Mouse (Mus musculus): ENCODE data around the gene Cdh22.

Cdh22 gene

DNA sequence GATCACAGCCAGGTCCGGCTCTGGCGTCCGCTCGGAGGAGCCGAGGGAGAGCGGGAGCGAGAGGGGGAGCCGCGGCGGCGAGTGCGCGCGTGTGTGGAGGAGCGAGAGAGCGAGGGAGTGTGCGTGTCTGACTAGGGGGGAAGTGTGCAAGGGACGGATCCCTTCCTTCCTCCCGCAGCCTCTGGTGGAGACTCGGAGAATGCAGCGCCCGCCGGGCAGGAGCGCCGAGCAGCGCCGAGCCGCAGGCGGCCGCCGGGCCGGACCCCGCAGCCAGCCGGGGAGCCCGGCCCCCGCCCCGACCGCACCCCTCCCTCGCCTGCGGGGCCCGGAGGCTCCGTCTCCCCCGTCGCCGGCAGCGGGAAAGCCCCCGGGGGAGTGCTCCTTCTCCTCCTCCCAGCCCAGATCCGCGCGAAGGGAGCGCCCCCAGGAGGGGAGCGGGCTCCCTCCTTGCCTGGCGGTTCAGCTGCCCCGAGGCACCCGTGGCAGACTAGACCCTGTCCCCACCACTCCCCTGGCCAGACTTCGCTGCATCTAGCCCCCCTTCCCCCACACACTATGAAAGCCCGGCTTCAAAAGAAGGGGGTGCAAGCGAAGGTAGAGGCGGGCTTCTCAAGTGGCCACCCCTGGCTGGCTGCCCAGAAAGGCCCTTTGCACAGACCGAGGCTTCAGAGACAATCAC is at the start of gene Cdh22:
Cdh22 (minus strand) TSS at position 241 of the 679 bp plus-strand sequence.
- no peak for DNase-seq (ENCODE audit: low read depth, low spot score)

DNA sequence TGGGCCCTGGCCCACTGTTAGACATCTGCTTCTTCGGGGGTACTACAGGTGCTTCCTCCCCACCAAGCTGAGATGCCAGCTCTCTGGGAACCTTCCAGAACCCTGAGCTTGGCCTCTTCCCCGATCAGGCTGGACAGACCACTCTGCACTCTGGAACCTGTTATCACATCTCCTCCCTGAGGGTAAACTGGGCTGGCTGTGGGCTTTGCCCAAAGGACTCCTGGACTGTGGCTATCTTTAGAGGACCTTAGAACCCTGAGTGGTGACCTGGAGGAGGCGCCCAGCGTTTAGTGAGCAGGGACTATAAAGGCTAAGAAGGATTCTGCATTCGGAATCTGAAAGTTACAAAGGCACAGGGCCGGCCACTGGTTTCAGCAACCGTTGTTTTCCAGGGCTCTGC is 49.7 kb upstream of the Cdh22 start:
- no peak for DNase-seq (ENCODE audit: low read depth, low spot score)

DNA sequence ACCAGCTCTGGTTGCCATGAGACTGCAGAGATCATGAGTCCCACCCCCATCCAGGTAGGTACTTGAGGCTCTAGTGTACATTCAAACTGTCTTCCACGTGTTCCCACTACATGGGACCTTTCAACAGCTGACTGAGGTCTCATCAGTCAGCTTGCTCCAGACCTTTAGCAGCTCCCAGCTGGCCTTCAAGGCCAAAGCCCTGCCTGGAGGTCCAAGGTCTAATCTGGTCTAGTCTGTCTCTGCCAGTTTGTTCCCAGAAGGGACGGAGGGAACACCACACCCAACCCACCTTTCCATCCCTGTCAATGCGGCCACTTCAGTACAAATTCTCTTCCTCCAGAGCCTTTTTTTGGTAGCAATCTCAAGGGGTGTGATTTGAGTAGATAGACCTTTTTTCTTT is 49.0 kb upstream of the Cdh22 start:
- no peak for DNase-seq (ENCODE audit: low read depth, low spot score)

DNA sequence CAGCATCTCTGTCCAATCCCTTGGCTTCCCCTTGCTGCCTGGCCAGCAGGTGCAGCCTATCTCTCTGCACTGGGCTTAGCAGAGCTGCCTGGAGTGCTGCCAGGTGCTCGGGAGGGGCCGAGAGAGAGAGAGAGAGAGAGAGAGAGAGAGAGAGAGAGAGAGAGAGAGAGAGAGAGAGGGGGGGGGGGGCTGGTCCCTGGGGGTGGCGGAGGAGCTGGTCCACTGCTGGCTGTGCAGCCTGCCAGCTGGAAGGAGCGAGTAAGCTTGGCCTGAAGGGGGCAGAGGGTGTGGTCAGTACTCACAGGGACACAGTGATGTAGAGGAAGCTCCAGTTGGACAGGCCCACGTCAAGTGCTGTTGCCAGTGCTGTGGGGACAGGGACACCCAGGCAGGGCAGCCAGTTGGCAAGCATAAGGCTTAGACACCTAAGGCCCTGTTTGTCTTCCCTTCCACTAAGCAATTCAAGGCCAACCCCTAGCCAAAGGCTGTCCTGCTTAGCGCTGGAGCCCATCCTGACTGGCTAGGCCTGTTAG is 47.2 kb upstream of the Cdh22 start:
- DNase-seq (ENCODE audit: low read depth, low spot score), result no peak

DNA sequence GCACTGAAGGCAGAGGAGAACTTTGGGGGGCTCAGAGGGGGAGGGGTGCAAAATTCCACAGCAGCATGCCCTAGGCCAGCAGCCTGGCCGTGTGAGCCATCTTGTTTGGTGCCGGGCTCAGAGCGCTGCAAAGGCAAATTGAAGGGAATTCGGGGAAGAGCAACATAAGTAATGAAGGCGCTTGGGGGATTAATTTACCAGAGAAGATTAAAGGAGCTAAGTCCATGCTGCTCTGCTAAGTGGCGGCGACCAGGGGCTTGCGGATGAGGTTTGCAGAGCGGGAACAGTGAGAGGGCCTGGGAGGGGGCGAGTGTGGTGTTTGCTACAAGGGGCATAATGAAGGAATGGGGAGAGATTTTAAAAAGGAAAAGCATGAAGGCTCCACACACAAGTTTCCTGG is 44.7 kb upstream of the Cdh22 start:
- DNase-seq (ENCODE audit: low read depth, low spot score), result no peak

DNA sequence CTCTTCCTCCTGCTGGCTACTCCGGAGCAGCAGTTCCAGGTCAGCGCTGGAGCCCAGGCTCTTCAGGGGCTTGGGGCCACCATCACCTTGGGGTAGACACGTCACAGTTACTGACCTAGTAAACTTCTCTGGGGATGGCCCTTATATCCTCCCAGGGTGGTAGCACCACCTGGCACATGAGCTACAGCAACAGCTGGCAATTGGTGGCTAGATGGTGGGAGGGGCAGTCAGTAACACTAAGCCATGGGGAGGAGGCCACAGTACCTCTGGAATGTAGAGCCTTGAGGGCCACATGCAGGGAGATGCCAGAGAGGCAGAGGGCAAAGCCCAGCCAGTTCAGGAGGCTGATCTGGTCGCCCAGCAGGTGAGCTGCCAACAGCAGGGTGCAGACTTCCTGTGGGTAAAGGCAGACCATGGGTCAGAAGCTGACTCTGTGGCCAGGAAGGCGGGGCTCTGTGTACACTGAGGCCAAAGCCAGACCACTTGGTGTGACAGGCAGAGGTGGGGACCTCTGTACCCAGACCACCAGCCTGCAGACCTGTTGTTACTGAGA is 42.6 kb upstream of the Cdh22 start:
- no peak for DNase-seq (ENCODE audit: low read depth, low spot score)

DNA sequence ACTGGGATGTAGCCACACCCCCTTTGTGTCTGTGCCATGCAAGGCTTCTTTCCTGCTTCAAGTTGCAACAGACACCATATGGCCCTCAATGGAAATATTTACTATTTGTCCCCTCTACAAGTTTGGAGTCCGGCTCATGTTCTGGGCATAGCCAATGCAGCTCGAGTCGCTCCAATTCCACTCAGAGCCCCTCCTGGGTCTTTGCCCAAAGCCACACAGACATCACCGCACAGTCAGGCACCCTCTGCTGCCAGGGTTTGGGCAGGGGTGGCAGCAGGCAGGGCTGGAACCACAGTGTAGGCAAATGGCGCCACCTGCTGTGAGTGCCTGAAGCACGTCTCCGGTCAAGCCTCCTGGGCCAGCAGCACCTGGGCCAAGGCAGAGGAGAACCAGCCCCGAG is 41.2 kb upstream of the Cdh22 start:
- peak; percentile 83 for DNase-seq (ENCODE audit: low read depth, low spot score)

DNA sequence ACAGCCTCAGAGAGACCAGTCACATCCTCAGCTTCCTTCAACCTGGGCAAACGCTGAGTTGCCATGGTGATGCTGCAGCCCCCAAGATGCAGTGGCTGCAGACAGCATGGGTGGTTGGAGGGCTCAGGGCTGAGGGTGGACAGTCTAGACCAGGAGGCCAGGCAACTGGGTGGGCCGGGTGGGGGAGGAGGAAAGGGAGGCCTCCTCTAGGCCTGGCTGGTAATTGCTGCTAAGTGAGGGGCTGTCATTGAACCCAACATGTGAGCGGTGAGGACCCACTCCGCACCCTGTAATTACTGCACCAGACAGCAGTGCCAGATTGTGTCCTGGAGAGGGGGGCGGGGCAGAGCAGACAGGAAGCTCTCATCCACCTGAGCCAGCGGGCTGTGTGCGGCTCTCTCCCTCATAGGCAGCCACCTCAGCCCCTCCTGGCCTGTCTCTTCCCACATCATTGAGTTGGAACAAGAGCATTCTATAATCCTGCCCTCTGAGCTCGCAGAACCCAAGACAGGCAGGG is 40.5 kb upstream of the Cdh22 start:
- DNase-seq (ENCODE audit: low read depth, low spot score), result no peak

DNA sequence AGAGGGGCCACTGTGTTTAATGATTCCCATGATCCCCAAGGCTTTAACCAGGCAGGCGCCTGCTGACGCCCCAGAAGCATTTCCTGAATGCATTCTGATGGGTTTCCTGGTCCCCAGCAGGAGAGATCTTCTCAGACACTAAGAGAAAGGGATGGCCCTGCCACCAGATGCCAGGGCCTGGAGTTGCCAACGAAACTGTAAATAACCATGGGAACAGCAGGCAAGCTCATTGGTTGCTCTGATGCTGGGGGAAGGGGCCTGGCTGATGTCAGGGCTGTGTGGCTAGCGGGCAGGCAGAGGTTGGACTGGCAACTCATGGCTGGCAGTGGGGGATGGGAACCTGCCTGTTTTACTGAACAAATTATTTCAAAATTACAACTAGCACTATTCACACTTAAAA is 38.9 kb upstream of the Cdh22 start:
- no peak for DNase-seq (ENCODE audit: low read depth, low spot score)

DNA sequence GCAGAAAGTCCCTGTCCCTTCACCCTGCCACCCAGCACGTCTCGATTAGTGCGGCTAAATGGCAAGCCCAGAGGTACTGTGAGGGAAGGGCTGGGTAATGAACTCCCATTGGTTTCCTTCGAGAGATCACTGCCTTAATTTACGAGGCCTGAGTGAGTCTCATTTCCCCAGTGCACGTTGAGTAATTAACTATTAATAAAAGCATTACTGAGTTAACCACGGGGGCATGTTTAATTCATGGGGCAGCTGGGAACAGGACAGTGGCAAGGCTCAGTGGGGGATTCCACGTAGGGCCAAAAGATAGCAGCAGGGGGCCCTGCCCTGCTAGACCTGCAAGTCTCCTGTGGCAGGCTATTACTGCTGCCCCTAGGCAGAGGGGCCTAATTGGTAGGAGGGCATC is 36.7 kb upstream of the Cdh22 start:
- DNase-seq (ENCODE audit: low read depth, low spot score), result no peak

DNA sequence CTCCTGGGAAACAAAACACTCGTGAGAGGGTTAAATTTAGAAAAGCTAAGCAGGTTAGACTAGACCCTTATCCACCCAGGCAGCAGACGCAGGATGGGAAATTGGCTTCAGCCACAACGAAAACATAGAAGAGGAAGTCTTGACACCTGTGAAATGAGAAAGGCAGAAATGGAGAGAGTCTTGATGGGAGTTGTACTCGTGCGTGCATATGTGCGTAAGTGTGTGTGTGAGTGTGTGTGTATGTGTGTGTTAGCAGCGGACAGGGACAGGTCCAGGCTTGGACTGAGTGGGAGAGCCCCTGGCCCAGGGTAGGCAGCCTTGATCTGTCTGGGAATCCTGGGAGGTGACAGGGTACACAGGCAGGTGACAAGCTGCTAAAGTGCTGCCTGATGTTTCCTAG is 36.2 kb upstream of the Cdh22 start:
- DNase-seq (ENCODE audit: low read depth, low spot score), result peak; percentile 88

DNA sequence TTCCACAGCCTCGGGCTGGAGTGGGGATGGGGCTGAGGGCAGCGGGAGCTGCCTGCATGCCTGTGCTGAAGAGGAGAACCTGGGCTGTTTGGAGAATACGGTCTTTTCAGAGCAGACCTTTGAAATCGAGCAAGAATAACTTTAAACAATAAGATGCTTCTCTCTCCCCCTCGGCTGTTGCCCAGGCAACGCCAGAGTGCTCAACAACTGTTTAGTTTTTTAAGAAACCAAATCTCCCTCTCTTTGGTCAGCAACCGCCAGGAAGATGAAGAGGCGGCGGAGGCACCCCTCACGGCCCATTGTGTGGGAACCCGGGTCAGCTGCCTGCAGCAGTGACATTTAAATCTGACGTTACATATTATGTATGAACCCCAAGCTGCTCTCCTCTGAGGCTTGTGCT is 32.1 kb upstream of the Cdh22 start:
- no peak for DNase-seq (ENCODE audit: low read depth, low spot score)

DNA sequence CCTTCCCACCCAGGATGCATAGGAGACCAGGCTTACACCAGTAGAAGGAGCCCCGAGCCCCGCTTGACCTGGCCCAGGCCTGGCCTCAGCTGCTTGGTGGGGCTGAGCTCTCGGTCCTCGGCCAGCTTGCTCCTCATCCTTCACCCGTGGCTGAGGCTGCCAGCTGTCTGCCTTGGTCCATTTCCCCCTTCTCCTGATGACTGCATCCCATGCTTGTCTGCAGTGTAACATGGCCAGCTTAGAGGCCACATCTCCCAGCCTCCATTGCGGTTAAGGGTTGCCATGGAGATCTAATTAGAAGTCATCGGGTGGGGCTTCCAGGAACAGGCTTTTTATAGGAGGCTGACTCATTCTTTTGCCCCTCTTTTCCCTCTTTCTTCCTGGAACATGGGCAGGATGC is 29.2 kb upstream of the Cdh22 start:
- DNase-seq (ENCODE audit: low read depth, low spot score), result no peak

DNA sequence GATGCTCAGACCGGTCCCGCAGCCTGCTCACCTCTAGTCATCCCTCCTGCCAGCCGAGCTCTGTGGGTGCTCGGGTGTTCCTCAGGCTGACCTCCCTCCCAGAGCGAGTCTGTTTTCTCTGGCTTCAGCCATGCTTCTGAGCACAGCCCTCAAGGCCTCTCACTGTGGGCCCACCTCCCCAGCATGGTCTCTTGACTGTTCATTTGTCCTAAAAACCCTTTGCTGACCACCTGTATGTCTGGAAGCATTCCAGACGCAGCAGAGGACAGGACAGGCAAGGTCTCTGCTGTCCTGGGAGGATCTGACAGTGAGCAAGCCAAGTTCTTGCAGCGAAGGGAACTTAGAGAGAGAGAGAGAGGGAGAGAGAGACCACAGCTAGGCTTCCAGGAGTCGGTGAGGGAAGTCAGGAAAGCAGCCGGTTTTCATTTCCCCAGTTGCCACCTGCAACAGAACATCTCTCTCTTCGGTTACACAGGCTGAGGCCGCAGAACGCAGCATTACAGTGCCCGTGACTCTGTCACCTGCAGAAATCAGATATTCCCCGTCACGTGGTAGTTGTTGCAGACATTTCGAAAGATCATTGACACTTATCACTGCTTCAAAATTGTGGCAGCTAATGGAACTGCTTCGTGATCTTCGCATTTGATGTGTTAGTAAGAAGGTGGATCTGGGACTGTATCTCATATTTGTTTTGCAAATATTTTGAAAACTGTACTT is 27.8 kb upstream of the Cdh22 start:
- peak; percentile 58 for DNase-seq (ENCODE audit: low read depth, low spot score)

DNA sequence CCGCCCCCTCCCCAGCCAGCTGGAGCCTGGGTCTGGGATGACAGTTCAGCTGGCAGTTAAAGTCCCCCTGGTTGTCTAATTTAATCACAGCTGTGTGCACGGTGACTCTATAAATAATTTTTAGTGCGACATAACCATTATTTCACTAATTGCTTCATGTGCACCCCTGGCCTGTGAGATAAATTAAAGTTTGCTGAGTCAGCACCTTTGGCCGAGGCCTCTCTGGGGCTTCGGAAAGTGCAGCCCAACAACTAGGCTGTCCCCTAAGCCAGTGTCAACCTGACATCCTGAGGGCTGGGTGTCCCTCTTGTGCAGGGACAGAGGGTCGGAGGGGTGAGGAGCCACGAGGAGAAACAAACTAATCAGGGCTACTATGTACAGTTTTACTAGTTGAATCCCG is 25.2 kb upstream of the Cdh22 start:
- DNase-seq (ENCODE audit: low read depth, low spot score), result no peak

DNA sequence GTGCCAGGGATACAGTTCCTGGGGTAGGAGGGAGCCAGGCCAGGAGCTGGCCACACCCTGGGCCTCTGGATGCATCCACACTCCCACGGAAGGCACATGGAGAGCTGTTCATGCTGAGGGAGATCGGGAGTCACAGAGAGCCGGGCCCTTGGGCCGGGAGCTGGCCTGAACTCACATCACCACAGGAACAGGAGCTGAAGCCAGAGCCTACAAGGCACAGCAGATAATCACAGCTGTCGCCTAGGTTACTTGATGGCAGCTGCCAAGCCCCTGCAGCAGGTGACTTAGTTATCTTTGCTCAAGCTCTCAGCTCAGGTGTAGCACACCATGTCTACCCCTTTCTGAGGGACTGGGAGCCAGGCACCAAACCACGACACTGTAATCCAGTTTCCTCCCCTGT is 23.7 kb upstream of the Cdh22 start:
- no peak for DNase-seq (ENCODE audit: low read depth, low spot score)

DNA sequence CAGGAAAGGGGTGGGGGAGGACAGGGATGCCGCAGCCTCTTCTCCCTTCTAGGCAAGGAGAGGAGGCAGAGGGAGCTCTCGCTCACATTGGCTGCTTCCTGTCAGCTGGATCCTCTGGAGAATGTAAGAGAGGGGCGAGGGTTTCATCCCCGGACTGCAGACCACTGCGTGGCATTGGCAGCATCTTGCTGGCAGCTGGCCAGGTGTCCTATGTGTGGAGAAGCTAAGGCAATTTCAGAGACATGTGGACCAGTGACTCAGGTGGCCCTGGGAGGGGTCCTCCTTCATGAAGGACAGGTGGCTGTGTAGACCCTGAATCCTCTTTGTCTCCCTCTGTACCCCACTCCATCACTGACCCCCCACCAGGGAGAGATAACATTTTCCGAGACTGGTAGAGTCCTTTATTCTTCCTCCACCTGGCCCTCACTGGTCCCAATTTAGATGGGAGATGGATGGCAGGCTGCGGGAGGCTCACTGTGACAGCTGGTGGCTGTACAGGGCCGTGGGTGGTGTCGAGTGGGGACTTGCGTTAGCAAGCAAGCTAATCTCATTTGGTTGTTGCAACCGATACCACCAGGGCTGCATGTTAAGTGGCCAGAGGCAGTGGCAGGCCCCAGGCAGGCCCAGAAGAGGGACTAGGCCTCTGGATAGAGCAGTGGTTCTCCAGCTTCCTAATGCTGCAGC is 22.6 kb upstream of the Cdh22 start:
- DNase-seq (ENCODE audit: low read depth, low spot score), result no peak

DNA sequence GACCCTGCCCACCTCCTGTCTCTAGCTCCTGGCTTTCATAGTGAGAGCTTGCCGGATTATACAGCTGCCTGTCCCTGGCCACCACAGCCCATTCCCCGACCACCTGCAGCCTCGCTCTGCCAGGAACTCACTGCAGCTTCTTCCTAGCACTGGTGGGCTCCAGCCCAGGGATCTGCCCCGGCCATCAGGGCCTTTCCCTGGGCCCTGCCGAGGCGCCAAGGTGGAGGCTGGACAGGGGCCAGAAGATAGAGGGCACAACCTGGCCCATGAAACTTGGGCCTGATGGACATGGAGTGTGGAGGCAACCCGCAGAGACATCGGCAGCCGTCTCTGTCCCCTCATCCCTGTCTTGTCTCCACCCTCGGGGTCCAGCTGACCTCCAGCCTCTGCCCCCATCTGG is 21.6 kb upstream of the Cdh22 start:
- DNase-seq (ENCODE audit: low read depth, low spot score), result no peak

DNA sequence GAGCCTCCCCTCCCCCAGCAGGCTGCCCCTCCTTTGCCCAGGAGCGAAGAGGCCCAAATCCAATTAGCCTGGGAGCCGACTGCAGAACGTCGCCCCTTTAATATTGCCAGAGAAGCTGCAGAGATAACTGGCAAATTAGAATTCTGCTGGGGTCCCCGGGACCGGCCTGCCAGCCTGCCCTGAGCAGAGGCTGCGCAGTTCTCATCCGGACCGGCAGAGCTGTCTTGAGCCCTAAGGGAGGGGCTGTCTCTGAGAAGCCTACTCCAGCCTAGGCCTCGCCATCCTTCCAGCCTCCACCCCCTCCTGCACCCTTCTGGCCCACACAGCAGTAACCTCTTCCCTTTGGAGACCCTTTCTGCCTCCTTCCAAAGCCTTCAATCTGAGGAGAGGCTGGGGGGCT is 19.2 kb upstream of the Cdh22 start:
- no peak for DNase-seq (ENCODE audit: low read depth, low spot score)

DNA sequence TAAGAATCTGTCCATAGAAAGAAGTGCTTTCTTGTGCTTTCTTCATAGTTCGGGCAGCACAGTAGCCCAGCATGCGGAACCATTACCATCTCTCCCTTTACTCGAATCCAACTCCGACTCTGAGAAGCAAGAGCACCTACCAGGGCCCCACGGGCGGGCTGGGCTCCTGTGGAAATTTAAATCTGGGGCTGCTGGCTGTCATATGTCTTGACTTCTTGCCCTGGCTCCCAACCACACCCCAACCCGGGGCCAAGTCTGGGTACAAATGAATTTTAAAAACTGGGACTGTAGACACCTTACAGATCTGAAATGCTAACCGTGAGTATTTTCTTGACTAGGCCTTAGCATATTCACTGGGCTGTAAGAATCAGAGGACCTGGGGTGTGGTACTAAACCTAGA is 18.6 kb upstream of the Cdh22 start:
- DNase-seq (ENCODE audit: low read depth, low spot score), result no peak

DNA sequence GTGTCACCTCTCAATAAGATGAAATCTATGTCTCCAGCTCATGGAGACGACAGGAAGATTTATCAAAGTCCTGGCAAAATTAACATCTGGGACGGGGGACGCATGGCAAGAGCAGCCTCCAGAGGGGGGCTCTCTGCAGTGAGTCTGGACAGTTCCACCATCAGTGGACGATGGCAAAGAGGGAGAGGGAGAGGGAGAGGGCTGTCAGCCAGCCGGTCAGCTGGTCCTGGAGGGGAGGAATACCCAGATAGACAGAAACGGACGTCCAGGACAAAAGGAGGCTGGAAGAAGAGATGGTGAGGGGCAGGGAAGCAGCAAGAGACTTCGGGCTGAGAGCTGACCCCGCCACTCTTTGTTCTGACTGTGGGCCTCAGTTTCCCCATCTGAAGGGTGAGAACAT is 18.1 kb upstream of the Cdh22 start:
- no peak for DNase-seq (ENCODE audit: low read depth, low spot score)

DNA sequence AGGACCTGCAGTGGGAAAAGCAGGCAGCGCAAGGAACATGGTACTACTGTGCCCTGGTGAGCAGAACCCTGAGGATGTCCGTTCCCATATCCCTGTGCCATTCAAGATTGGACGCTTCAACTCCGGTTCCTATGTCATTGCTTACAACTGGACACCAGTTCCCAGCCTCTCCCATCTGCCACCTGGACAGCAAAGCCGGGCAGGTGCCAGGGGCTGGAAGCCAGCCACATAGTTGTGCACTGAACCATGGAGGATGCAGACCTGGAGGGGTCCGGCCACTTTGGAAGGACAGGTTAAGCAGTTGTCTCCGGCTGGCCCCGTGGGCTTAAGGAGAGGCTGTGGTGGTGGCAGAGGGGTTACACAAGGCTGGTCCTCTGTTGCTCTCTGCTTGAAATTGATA is 17.7 kb upstream of the Cdh22 start:
- no peak for DNase-seq (ENCODE audit: low read depth, low spot score)
